Mouse (Mus musculus): ENCODE results near the gene Xdh. TPM values are rescaled to one million over a fixed set of nuclear protein-coding genes. Genes with fewer than 3 reads are reported as not detected.

Gene Xdh
- polyA plus RNA-seq, 1 experiment = not detected

DNA sequence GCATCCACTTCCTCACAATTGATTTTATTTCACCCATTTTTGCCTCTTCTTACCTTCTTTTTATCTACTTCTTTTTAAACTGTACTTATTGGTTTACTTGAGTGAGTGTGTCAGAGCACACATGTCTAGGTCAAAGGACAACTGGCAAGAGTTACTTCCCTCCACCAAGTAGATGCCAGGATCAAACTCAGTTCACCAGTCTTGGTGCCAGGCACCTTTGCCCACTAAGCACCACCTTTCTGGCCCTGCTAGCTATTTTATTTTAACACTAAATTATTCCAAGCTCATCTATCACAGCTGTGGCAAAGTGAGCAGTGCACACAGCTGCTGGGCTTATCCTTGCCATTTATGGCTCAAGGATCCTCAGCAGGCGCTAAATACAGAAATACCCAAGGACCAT, 46.9 kb downstream of the Xdh start:
- TF ChIP-seq CTCF (IDR thresholded peaks at IDR 0.05; ENCODE audit: low read depth, low read length) (no peak), EP300 (IDR thresholded peaks at IDR 0.05; ENCODE audit: insufficient read depth, low read depth, low read length) (no peak), POLR2A (IDR thresholded peaks at IDR 0.05; ENCODE audit: insufficient read depth, low read length) (no peak)
- H3K4me3 ChIP-seq (ENCODE audit: low read depth, low read length) = no peak overlapping the region
- no peak overlapping the region for H3K27ac ChIP-seq (ENCODE audit: insufficient read depth, low read length)
- no peaks in the 10 kb centered on the region for H3K4me1 ChIP-seq (ENCODE audit: control insufficient read depth, insufficient read depth, low read length)
- H3K9ac ChIP-seq (ENCODE audit: low read depth, poor library complexity, severe bottlenecking) = no peak overlapping the region
- no peaks in the 10 kb centered on the region; the same call in 1 of the 2 replicates for H3K27me3 ChIP-seq (ENCODE audit: control insufficient read depth, insufficient read depth, low read length, poor library complexity, severe bottlenecking)
- H3K36me3 ChIP-seq (ENCODE audit: control insufficient read depth, insufficient read depth, low read length, poor library complexity, severe bottlenecking) = no peaks in the 10 kb centered on the region
- H3K9me3 ChIP-seq (replicated peaks; ENCODE audit: control insufficient read depth, insufficient read depth, low read length, poor library complexity, severe bottlenecking) = no peaks in the 10 kb centered on the region; the same call in 1 of the 2 replicates

GRCm38 (mm10) chr17:73902234-73902636, 47.8 kb downstream of the Xdh start:
- TF ChIP-seq EP300 (IDR thresholded peaks at IDR 0.05; ENCODE audit: insufficient read depth, low read depth, low read length) = no peak
- TF ChIP-seq POLR2A (IDR thresholded peaks at IDR 0.05; ENCODE audit: insufficient read depth, low read length) = no peak
- TF ChIP-seq CTCF (IDR thresholded peaks at IDR 0.05; ENCODE audit: low read depth, low read length) = no peak
- H3K36me3 ChIP-seq (ENCODE audit: control insufficient read depth, insufficient read depth, low read length, poor library complexity, severe bottlenecking) = no peaks in the 10 kb centered on the region
- no peak overlapping the region for H3K4me3 ChIP-seq (ENCODE audit: low read depth, low read length)
- H3K9me3 ChIP-seq (replicated peaks; ENCODE audit: control insufficient read depth, insufficient read depth, low read length, poor library complexity, severe bottlenecking) = no peaks in the 10 kb centered on the region; the same call in 1 of the 2 replicates
- H3K9ac ChIP-seq (ENCODE audit: low read depth, poor library complexity, severe bottlenecking) = no peak overlapping the region
- no peaks in the 10 kb centered on the region for H3K27me3 ChIP-seq (ENCODE audit: control insufficient read depth, insufficient read depth, low read length, poor library complexity, severe bottlenecking)
- no peak overlapping the region for H3K27ac ChIP-seq (ENCODE audit: insufficient read depth, low read length)
- no peaks in the 10 kb centered on the region for H3K4me1 ChIP-seq (ENCODE audit: control insufficient read depth, insufficient read depth, low read length)

- H3K9ac ChIP-seq (ENCODE audit: low read depth, poor library complexity, severe bottlenecking) = no peak overlapping the region
- H3K36me3 ChIP-seq (ENCODE audit: control insufficient read depth, insufficient read depth, low read length, poor library complexity, severe bottlenecking) = no peaks in the 10 kb centered on the region
- peaks cover 5% of the 10 kb centered on the region; the same call in 1 of the 2 replicates for H3K9me3 ChIP-seq (replicated peaks; ENCODE audit: control insufficient read depth, insufficient read depth, low read length, poor library complexity, severe bottlenecking)
- H3K4me3 ChIP-seq (ENCODE audit: low read depth, low read length) = no peak overlapping the region
- H3K27ac ChIP-seq (ENCODE audit: insufficient read depth, low read length) = no peak overlapping the region
- no peaks in the 10 kb centered on the region for H3K4me1 ChIP-seq (ENCODE audit: control insufficient read depth, insufficient read depth, low read length)
- no peak for TF ChIP-seq EP300 (IDR thresholded peaks at IDR 0.05; ENCODE audit: insufficient read depth, low read depth, low read length)
- no peak for TF ChIP-seq CTCF (IDR thresholded peaks at IDR 0.05; ENCODE audit: low read depth, low read length)
- no peak for TF ChIP-seq POLR2A (IDR thresholded peaks at IDR 0.05; ENCODE audit: insufficient read depth, low read length)
- no peaks in the 10 kb centered on the region for H3K27me3 ChIP-seq (ENCODE audit: control insufficient read depth, insufficient read depth, low read length, poor library complexity, severe bottlenecking)
These were observed 55.6 kb downstream of the Xdh start for GRCm38 (mm10) chr17:73894399-73894798.

DNA sequence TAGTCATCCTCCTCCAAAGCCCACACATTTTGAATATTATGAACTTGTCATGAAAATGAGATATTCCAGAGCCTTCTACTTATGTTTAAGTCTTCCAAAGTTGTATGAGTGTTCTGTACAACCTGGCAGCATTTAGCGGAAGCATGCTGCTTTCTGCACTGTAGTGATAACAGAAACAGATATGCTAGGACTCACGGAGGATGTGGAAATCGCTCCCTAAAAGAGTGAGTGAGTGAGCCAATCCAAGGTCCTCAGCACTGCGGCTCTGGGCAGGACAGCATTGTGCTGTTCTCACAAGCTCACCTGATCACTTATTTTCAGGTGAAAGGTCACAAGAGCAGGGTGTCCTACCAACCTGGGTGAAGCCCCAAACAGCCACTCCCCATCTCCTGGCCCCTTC, 56.2 kb downstream of the Xdh start:
- Histone ChIP-seq H3K36me3 (ENCODE audit: control insufficient read depth, insufficient read depth, low read length, poor library complexity, severe bottlenecking) (no peaks in the 10 kb centered on the region), H3K4me1 (ENCODE audit: control insufficient read depth, insufficient read depth, low read length) (no peaks in the 10 kb centered on the region), H3K27ac (ENCODE audit: insufficient read depth, low read length) (no peak overlapping the region), H3K9ac (ENCODE audit: low read depth, poor library complexity, severe bottlenecking) (no peak overlapping the region), H3K9me3 (replicated peaks; ENCODE audit: control insufficient read depth, insufficient read depth, low read length, poor library complexity, severe bottlenecking) (peaks cover 5% of the 10 kb centered on the region; the same call in 1 of the 2 replicates), H3K27me3 (ENCODE audit: control insufficient read depth, insufficient read depth, low read length, poor library complexity, severe bottlenecking) (no peaks in the 10 kb centered on the region), H3K4me3 (ENCODE audit: low read depth, low read length) (no peak overlapping the region)
- TF ChIP-seq POLR2A (IDR thresholded peaks at IDR 0.05; ENCODE audit: insufficient read depth, low read length) (no peak), CTCF (IDR thresholded peaks at IDR 0.05; ENCODE audit: low read depth, low read length) (no peak), EP300 (IDR thresholded peaks at IDR 0.05; ENCODE audit: insufficient read depth, low read depth, low read length) (no peak)

DNA sequence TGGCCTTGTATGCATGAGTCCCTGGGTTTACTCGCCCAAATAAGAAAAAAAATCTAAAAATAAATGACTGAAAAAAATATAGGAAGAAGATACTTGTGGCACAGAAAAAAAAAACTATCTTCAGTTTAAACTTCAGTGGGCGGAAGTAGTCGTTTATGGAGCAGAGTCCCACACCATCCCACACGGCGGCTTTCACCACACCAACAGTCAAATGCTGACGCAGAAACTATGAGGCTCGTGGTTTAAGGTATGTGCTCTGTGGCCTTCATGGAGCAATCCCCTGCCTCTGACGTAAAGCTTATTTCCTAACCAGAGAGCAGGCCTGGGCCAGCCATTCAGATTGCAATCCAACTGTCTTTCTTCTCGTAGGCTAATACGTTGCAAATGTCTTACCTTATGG, 56.8 kb downstream of the Xdh start:
- Histone ChIP-seq H3K4me1 (ENCODE audit: control insufficient read depth, insufficient read depth, low read length) (no peaks in the 10 kb centered on the region), H3K27me3 (ENCODE audit: control insufficient read depth, insufficient read depth, low read length, poor library complexity, severe bottlenecking) (no peaks in the 10 kb centered on the region), H3K36me3 (ENCODE audit: control insufficient read depth, insufficient read depth, low read length, poor library complexity, severe bottlenecking) (no peaks in the 10 kb centered on the region), H3K4me3 (ENCODE audit: low read depth, low read length) (no peak overlapping the region), H3K9me3 (replicated peaks; ENCODE audit: control insufficient read depth, insufficient read depth, low read length, poor library complexity, severe bottlenecking) (peaks cover 5% of the 10 kb centered on the region; the same call in 1 of the 2 replicates), H3K27ac (ENCODE audit: insufficient read depth, low read length) (no peak overlapping the region), H3K9ac (ENCODE audit: low read depth, poor library complexity, severe bottlenecking) (no peak overlapping the region)
- TF ChIP-seq CTCF (IDR thresholded peaks at IDR 0.05; ENCODE audit: low read depth, low read length) (no peak), EP300 (IDR thresholded peaks at IDR 0.05; ENCODE audit: insufficient read depth, low read depth, low read length) (no peak), POLR2A (IDR thresholded peaks at IDR 0.05; ENCODE audit: insufficient read depth, low read length) (no peak)

DNA sequence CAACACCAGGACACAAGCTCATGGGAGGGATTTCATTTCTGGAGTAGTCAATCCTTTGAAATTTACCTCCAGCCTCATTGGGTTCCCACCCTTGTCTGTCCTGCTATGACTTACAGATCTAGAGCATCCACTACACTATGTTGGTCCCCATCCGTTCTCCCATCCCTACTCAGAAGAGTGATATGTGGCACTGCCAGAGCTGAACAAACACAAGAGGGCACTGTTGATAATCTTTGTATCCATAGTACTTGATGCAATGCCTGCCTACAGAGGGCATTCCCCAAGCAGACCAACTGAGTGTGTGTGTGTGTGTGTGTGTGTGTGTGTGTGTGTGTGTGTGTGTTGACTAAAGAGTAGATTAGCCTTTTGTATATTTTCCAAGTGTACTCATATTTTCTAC, 58.4 kb downstream of the Xdh start:
- Histone ChIP-seq H3K27ac (ENCODE audit: insufficient read depth, low read length) (no peak overlapping the region), H3K4me1 (ENCODE audit: control insufficient read depth, insufficient read depth, low read length) (no peaks in the 10 kb centered on the region), H3K27me3 (ENCODE audit: control insufficient read depth, insufficient read depth, low read length, poor library complexity, severe bottlenecking) (no peaks in the 10 kb centered on the region), H3K4me3 (ENCODE audit: low read depth, low read length) (no peak overlapping the region), H3K36me3 (ENCODE audit: control insufficient read depth, insufficient read depth, low read length, poor library complexity, severe bottlenecking) (no peaks in the 10 kb centered on the region), H3K9ac (ENCODE audit: low read depth, poor library complexity, severe bottlenecking) (no peak overlapping the region), H3K9me3 (replicated peaks; ENCODE audit: control insufficient read depth, insufficient read depth, low read length, poor library complexity, severe bottlenecking) (peaks cover 5% of the 10 kb centered on the region; the same call in 1 of the 2 replicates)
- TF ChIP-seq EP300 (IDR thresholded peaks at IDR 0.05; ENCODE audit: insufficient read depth, low read depth, low read length) = no peak
- no peak for TF ChIP-seq CTCF (IDR thresholded peaks at IDR 0.05; ENCODE audit: low read depth, low read length)
- TF ChIP-seq POLR2A (IDR thresholded peaks at IDR 0.05; ENCODE audit: insufficient read depth, low read length) = no peak
